In the genomic region with DNA sequence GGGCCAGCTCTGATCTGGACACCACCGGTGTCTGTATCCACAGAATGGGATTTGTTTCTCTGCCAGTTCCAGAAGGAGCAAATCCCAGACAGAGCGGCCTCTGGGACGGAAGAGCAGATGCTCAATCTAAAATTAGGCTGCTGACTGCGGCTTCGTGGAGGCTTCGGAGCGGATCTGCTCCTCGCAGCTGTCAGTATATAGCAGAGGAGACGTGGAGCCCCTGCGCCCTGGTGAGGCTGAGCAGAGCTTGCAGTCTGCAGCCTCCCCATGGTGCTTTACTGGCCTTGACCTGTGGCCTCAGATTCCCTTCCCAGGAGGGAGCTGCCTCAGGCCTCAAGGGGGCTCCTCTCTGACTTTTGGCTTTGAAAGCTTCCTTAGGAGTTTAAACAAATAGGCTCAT, we compare ENCODE assay signal across 8 mouse cellular contexts. TPM values are rescaled to one million over a fixed set of nuclear protein-coding genes. Genes with fewer than 3 reads are reported as not detected.
DNase-seq lines count a peak whose midpoint lies in the region; TF ChIP-seq lines count a peak whose summit lies in the region.

No protein-coding gene starts in this region.

- no peaks in the 10 kb centered on the region for H3K4me1 ChIP-seq in kidney, adult 2 months (ENCODE audit: control insufficient read depth, insufficient read depth, low read length)

- no peak for TF ChIP-seq CTCF in kidney, adult 2 months (conservative IDR thresholded peaks at IDR 0.05; ENCODE audit: insufficient read depth, insufficient read length, low read depth, low read length)

- no peak overlapping the region for H3K4me3 ChIP-seq in kidney, adult 2 months (ENCODE audit: insufficient read depth, low read depth, low read length)

- no peaks in the 10 kb centered on the region for H3K27me3 ChIP-seq in kidney, adult 2 months (replicated peaks; ENCODE audit: control insufficient read depth, insufficient read depth, low read length)

- H3K36me3 ChIP-seq in kidney, adult 2 months (ENCODE audit: control insufficient read depth, insufficient read depth, low read length) = no peaks in the 10 kb centered on the region

- peak; percentile 5 for DNase-seq in kidney, adult 2 months
- DNase-seq in kidney, adult 9 months = no peak
- peak; percentile 42 to 48 for DNase-seq in cerebellum, adult 18-20 months
- peak; percentile 75 to 86 for DNase-seq in frontal cortex, postnatal 36 days (ENCODE audit: low spot score in 2 of 2)
- peak; percentile 87 for DNase-seq in layer of hippocampus, adult 9-11 months
- DNase-seq in right cerebral cortex, adult 2 months (ENCODE audit: low spot score in 2 of 2) = peak; percentile 78 to 86
- DNase-seq in thymus, postnatal 0 days (ENCODE audit: low spot score) = no peak
- DNase-seq in c-Kit-positive CD71-positive TER-119-positive erythroid progenitor cells, embryonic 14.5 days (ENCODE audit: low spot score) = no peak

- H3K27ac ChIP-seq in kidney, adult 2 months (ENCODE audit: insufficient read depth, low read depth, low read length) = no peak overlapping the region

- WGBS in kidney, adult 2 months = 80% methylated on average over 10 of the region's 10 CpGs

- TF ChIP-seq POLR2A in kidney, adult 2 months (IDR thresholded peaks at IDR 0.05; ENCODE audit: low read depth, low read length) = no peak

RNA-seq across cellular contexts. Expression of a gene that starts 40.7 kb away (rescaled TPM):
- not detected in 2 replicates for polyA plus RNA-seq in kidney, adult 2 months (2012; rRNA removed)
- polyA plus RNA-seq in thymus, postnatal 0 days (2015; fragmentation: Nextera tagmentation; extraction: Ambion mirVana) = not detected in 2 replicates

Comparison
In these comparisons a context has a peak if more than half of its experiments do, and no peak if none do; other contexts are left out.
1. DNase-seq: peak in kidney, adult 2 months (single experiment), cerebellum, adult 18-20 months (2 of 2), frontal cortex, postnatal 36 days (2 of 2), layer of hippocampus, adult 9-11 months (single experiment) and right cerebral cortex, adult 2 months (2 of 2); none in kidney, adult 9 months (single experiment), thymus, postnatal 0 days (single experiment) and c-Kit-positive CD71-positive TER-119-positive erythroid progenitor cells, embryonic 14.5 days (single experiment).